Mouse (Mus musculus) adrenal gland, postnatal 4 days (tissue): ENCODE data around the gene Rab6b. TPM values are rescaled to one million over a fixed set of nuclear protein-coding genes. Genes with fewer than 3 reads are reported as not detected.
A peak's percentile ranks its signal among the peaks of the same experiment; 100 is the strongest.
"Not testable (repeated sequence)": the region's sequence is repeated elsewhere in the genome, so short reads cannot be mapped to it uniquely, and the experiment has no call there.

Source experiments
- DNase-seq, 2 experiments: peaks; one replicate each; pipeline ENCODE4 v3.0.0; 2021 to 2022; ENCODE audit warnings: low spot score in 2 of 2, mixed read lengths in 2 of 2
- total RNA-seq, 2 experiments: library from RNA; stranded (reverse); gene quantifications; 2 replicates each; pipeline ENCODE4 v1.2.3; 2021

Rab6b gene
- total RNA-seq, 2 experiments from 2014 or later, result 8.6 to 19.0 TPM

DNA sequence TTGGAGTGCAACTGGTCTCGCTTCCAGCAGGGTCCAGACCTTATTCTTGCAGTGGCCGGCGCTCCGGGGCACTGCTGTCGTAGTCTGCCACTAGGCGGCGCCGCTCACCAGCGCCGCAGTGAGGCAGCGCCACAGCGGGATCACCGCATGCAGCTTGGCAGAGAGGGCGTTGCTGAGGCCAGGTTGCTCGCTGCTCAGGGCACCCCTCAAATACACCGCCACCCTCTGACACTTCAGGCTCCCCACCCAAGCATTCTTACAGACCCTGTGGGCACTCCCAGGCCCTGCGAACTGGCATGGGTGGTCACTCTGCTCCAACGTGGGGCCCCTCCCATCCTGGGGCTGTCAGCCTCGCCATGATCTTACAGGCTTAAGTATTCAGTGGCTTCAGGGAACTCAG, 19.3 kb upstream of the Rab6b start:
- DNase-seq, result peak; percentile 52 to 56

DNA sequence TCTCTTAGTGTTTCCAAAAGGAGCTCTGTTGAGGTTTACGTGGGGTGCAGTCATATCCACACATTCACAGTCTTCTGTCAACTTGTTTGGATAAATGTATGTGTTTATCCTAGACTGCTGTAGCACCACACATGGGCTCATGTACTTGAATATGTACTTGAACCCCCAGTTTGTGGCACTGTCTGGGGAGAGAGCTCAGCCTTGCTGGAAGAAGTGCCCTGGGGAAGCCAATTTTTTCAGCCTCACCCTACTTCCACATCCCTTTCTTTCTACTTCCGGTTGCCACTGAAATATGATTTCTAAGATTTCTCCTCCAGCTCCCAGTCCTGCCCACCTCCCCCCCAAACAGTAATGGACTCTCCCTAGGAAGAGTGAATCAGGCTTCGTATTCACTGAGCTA, 17.9 kb upstream of the Rab6b start:
- no peak for DNase-seq

DNA sequence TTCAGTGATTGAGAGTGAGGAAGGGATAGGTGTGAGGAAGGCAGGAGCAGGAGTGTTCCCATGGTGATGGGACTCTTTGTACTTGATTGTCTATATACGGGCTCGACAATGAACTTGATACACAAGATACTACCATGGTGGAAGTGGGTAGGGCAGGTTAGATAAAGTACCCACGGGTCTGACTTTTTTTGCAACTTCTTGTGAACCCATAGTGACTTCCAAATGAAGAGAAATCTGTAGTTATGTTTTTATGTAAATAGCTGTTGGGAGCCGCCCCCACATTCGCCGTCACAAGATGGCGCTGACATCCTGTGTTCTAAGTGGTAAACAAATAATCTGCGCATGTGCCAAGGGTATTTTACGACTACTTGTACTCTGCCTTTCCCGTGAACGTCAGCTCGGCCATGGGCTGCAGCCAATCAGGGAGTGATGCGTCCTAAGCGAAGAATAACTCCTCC, 3.2 kb upstream of the Rab6b start:
- DNase-seq, result not testable (repeated sequence)

- DNase-seq, result no peak
Measured at GRCm38 (mm10) chr9:103108943-103109670, 2.5 kb upstream of the Rab6b start.

- no peak for DNase-seq
Measured at GRCm38 (mm10) chr9:103109911-103110310, 1.7 kb upstream of the Rab6b start.

- no peak for DNase-seq
Measured at GRCm38 (mm10) chr9:103110727-103111501, 673 bp upstream of the Rab6b start.

GRCm38 (mm10) chr9:103112471-103113271, 1.1 kb downstream of the Rab6b start:
- DNase-seq, result no peak

DNA sequence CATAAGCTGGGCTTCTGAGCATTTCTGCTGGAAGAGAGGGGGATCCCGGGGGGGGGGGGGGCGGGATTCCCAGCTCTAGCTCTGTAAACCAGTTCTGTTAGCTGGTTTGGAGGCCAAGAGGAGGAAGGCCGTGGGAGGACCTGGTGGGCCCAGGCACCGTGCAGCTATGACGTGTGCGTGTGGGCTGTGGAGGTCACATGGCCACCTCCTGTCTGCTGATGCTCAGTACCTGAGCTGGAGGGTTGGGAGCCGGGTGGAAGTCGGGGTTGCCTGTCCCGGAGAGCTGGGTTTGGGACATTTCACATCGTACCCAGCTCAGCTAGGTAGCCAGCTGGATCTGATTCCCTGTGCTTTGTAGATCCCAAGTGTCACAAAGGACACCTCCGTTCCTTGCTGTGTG, 1.8 kb downstream of the Rab6b start:
- no peak for DNase-seq

- DNase-seq, result no peak
Measured at GRCm38 (mm10) chr9:103114326-103114725, 2.7 kb downstream of the Rab6b start.

DNA sequence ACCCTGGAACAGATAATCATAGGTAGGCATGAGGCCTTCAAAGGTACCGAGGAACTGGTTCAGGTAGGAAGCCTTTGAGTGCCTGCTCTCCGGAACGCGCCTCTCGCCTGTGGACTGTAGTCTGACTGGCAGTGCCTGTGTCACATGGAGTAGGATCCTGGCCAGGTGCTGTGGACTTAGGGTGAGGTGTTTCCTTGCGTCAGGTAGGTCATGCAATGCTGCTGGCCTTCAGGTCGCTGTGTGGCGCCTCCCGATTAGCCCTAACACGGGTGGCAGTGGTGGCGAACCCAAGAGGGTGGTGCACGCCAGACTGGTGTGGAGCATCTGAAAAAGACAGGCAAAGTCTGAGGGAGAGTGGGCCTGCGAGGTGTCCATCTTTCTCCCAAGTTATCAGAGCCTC, 3.3 kb downstream of the Rab6b start:
- no peak for DNase-seq

GRCm38 (mm10) chr9:103116941-103117340, 5.4 kb downstream of the Rab6b start:
- DNase-seq, result no peak

- DNase-seq, result no peak
Measured at GRCm38 (mm10) chr9:103117495-103117894, 5.9 kb downstream of the Rab6b start.

GRCm38 (mm10) chr9:103117951-103118350, 6.4 kb downstream of the Rab6b start:
- DNase-seq, result no peak

DNA sequence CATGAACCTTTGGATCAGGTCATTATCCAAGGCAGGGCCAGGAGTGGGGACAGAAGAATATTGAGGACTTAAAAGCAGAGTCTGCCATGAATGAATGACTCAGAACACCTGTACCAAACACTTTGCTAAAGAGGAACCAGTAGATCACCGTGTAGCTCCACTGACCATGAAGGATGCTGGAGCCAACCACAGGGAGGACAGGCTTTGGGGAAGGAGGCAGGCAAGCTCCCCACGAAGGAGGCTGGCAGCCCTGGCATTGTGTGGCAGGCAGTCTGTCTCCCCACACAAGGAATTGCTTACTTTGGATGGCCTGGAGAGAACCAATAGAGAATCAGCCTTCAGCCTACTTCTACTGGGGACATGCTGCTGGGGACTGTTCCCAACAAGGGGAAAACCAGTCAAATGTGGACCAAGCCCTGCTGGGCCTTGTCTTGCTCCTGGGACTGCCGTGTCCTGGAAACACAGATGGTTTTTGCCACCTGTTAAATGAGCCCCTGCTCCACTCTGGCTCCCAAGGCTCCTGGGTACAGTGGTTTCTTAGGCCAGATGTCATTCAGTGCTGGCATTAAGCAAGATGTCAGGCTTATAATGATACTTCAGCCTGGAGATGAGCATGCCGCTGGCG, 7.2 kb downstream of the Rab6b start:
- DNase-seq, result no peak

GRCm38 (mm10) chr9:103119781-103120180, 8.2 kb downstream of the Rab6b start:
- DNase-seq, result no peak

DNA sequence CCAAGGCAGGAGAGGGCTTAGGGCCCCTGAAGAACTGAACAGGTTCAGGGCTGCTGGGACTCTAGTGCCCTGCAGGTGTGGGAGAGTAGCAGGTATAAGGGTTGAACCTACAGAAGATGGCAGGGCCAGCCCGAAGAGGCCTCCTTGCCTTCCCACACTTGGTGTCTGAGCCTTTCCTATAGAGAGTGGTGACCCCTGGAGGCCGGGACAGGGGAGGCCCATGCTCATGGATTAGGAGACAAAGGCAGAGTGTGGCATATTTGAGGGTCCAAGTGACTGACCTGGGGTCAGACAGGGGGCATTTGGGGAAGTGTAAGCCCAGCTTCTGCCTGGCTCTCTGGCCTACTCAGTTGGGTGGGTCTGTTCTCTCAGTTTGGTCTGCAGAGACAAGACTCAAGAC, 8.6 kb downstream of the Rab6b start:
- no peak for DNase-seq

DNA sequence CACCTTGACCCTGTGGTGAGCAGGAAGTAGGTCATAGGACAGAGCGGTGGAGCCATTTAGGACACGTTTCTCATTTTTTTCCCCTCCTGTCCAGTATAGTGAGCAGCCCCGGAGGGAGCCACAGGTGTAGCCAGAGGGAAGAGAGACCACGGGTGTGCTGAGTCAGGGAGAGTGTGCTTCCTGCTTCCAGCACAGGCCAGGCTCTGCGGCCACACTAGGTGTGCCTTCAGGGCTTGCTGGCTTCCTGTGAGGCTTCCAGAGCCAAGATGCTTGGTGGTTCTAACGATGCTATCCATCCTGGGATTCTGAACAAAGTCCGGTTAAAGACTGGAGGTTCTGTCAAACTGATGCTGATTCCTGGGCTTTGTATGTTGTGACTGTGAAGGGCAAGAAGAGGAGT, 10.0 kb downstream of the Rab6b start:
- DNase-seq, result no peak

GRCm38 (mm10) chr9:103124746-103125145, 13.2 kb downstream of the Rab6b start:
- DNase-seq, result no peak

DNA sequence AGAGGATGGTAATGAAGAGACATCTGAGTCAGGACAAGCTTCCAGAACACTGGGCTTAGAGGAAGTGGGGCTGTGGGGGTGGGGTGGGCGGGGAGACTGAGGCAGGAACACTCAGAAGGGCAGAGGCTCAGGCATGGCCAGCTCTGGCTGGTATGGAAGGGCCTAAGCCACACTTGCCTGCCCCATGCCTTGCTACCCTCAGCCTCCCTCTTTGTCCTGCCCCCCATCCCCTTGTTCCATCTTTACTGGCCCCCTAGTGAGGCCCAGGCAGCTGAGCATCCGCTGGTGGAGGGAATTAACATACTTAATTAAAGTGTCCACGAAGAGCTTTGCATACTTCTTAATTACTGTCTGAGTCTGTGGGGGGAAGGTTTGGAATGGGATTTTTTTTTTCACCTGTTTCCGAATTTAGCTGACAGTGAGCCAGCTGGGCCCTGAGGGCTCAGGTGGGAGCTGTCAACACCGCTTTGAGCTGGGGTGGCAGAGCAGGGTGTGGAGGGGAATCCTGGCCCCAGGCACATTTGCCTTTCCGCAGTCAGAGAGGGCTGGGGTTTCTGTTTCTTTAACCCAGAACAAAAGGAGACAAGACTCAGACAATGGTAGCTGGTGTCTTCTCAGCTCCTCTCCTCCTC, 22.0 kb downstream of the Rab6b start:
- no peak for DNase-seq

DNA sequence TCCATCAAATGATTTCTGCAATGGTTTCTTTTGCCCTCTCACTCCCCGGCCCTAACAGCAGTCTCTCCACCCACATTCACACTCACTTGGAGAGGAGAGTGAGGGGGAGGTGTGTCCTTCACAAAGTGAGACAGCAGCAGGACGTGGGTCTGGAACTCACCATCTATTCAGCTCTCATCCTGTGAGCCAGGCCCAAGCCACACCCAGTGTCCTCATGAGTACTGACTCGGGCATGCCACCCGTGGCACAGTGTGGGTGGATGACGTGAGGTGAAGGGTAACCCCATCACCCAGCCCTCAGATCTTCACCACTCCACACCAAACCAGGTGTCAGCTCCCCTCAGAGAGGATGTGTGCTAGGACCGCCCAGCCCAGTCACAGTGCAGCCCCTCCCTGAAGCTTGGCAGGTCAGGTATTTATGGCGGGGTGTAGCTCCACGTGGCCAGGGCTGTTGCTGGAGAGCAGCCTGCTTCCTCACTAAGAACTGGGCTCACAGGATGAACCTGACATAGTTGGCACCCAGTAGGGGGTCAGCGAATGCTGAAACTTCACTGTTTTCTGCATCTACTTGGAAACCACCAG, 23.0 kb downstream of the Rab6b start:
- no peak for DNase-seq
